Mouse (Mus musculus) kidney, adult 2 months (tissue): ENCODE measurements around the gene Tnrc6a.

ENCODE experiments used
- CTCF ChIP-seq: fragments of 200-500 bp; conservative IDR thresholded peaks from 2 replicates; pipeline ENCODE4 v1.5.1; 2011; ENCODE audit warnings: low read depth, mild to moderate bottlenecking, control low read depth, low read length, moderate library complexity, mixed read lengths; ENCODE audit not compliant: insufficient read depth, insufficient read length
- POLR2A ChIP-seq: fragments of 200-500 bp; IDR thresholded peaks from one replicate; pipeline ENCODE4 v1.6.1; 2011; ENCODE audit warnings: low read depth, low read length, control low read depth

- TF ChIP-seq POLR2A: no peak
- TF ChIP-seq CTCF: no peak
These were observed 14.3 kb downstream of the Tnrc6a start for GRCm38 (mm10) chr7:123138001-123138400.
